7 mouse cellular contexts compared by ENCODE assay signal in genomic region chrX:56531266-56531665, GRCm38 (mm10). TPM values are rescaled to one million over a fixed set of nuclear protein-coding genes. Genes with fewer than 3 reads are reported as not detected.
DNase-seq lines count a peak whose midpoint lies in the region.

No protein-coding gene starts in this region.

- DNase-seq in CD4-positive, CD25-positive, alpha-beta regulatory T cell, adult 2 months (ENCODE audit: low read depth, low spot score): peak; percentile 73
- DNase-seq in MEL-GATA-1-ER (ENCODE audit: extremely low read depth, low read depth): peak; percentile 9
- peak; percentile 78 to 82 for DNase-seq in cerebellum, postnatal 10 days
- peak; percentile 57 for DNase-seq in gastrocnemius, postnatal 10 days
- peak; percentile 57 for DNase-seq in layer of hippocampus, adult 9-11 months
- peak; percentile 36 to 61 for DNase-seq in lung, postnatal 4 days
- DNase-seq in spleen, adult 12 weeks (ENCODE audit: low spot score): peak; percentile 16

RNA-seq across cellular contexts. Expression of gene Gm10477, which starts 6.7 kb away (rescaled TPM):
- total RNA-seq in gastrocnemius, postnatal 10 days (2021): not detected

RNA-seq across cellular contexts. Expression of gene Gm648, which starts 18.1 kb away (rescaled TPM):
- not detected for total RNA-seq in gastrocnemius, postnatal 10 days (2021)

Comparison
In these comparisons a context has a peak if more than half of its experiments do, and no peak if none do; other contexts are left out.
1. Peak in every context shown above with its lines: DNase-seq.
2. DNase-seq: peak in every context shown above with its lines; median percentile 80 in cerebellum, postnatal 10 days; 73 in CD4-positive, CD25-positive, alpha-beta regulatory T cell, adult 2 months; 57 in gastrocnemius, postnatal 10 days; 57 in layer of hippocampus, adult 9-11 months; 48 in lung, postnatal 4 days; 16 in spleen, adult 12 weeks; 9 in MEL-GATA-1-ER.